In genomic region chr6:90435195-90435618, GRCm38 (mm10) we compare ENCODE assay signal across 8 mouse cellular contexts. TPM values are rescaled to one million over a fixed set of nuclear protein-coding genes. Genes with fewer than 3 reads are reported as not detected.
DNase-seq lines count a peak whose midpoint lies in the region; ATAC-seq lines count a peak whose summit lies in the region.

No protein-coding gene starts in this region.

- 17% methylated on average over 11 of the region's 11 CpGs for WGBS in embryonic facial prominence, embryonic 10.5 days
- WGBS in kidney, embryonic 16.5 days, result 19% methylated on average over 11 of the region's 11 CpGs
- WGBS in stomach, embryonic 14.5 days, result 18% methylated on average over 11 of the region's 11 CpGs

- ATAC-seq in kidney, embryonic 16.5 days (ENCODE audit: low FRiP score, low TSS enrichment), result peak; percentile 82
- ATAC-seq in monocyte, adult 5-6 weeks (replicated peaks; ENCODE audit: insufficient number of reproducible peaks, low FRiP score, low TSS enrichment, poor library complexity, severe bottlenecking), result 0 out of 2 replicates have a peak, but pooled peaks have one; percentile 40
- ATAC-seq in stomach, embryonic 14.5 days (ENCODE audit: insufficient number of reproducible peaks, insufficient read depth, low FRiP score, low read depth), result peak; percentile 84

- H3K9ac ChIP-seq in kidney, embryonic 16.5 days (replicated peaks; ENCODE audit: low read length), result no peak overlapping the region
- H3K9ac ChIP-seq in stomach, embryonic 14.5 days (replicated peaks; ENCODE audit: low read depth, low read length), result no peak overlapping the region

- 0 out of 2 replicates have a peak, but pooled peaks cover 3% of the 10 kb centered on the region for H3K9me3 ChIP-seq in embryonic facial prominence, embryonic 10.5 days
- 0 out of 2 replicates have a peak, but pooled peaks cover 5% of the 10 kb centered on the region for H3K9me3 ChIP-seq in kidney, embryonic 16.5 days (ENCODE audit: low read length)
- no peaks in the 10 kb centered on the region for H3K9me3 ChIP-seq in stomach, embryonic 14.5 days (ENCODE audit: control insufficient read depth, low read depth, low read length)

- H3K4me1 ChIP-seq in embryonic facial prominence, embryonic 10.5 days, result peaks cover 3% of the 10 kb centered on the region; the same call in 1 of the 2 replicates
- H3K4me1 ChIP-seq in kidney, embryonic 16.5 days (ENCODE audit: insufficient read depth, low read length), result no peaks in the 10 kb centered on the region
- no peaks in the 10 kb centered on the region for H3K4me1 ChIP-seq in stomach, embryonic 14.5 days (ENCODE audit: control insufficient read depth, insufficient read depth, low read length)

- no peak overlapping the region for H3K4me2 ChIP-seq in kidney, embryonic 16.5 days (replicated peaks; ENCODE audit: low read depth, low read length)
- H3K4me2 ChIP-seq in stomach, embryonic 14.5 days (replicated peaks; ENCODE audit: low read depth, low read length), result no peak overlapping the region

- H3K36me3 ChIP-seq in embryonic facial prominence, embryonic 10.5 days (replicated peaks), result no peaks in the 10 kb centered on the region
- H3K36me3 ChIP-seq in kidney, embryonic 16.5 days (ENCODE audit: insufficient read depth, low read length), result no peaks in the 10 kb centered on the region
- H3K36me3 ChIP-seq in stomach, embryonic 14.5 days (ENCODE audit: control insufficient read depth, insufficient read depth, low read length), result no peaks in the 10 kb centered on the region

- 0 out of 2 replicates have a peak, but pooled peaks cover 7% of the 10 kb centered on the region for H3K27me3 ChIP-seq in embryonic facial prominence, embryonic 10.5 days (replicated peaks; ENCODE audit: low read depth, poor library complexity, severe bottlenecking)
- no peaks in the 10 kb centered on the region for H3K27me3 ChIP-seq in kidney, embryonic 16.5 days (ENCODE audit: insufficient read depth, low read length)
- H3K27me3 ChIP-seq in stomach, embryonic 14.5 days (ENCODE audit: control insufficient read depth, insufficient read depth, low read length), result no peaks in the 10 kb centered on the region

- H3K27ac ChIP-seq in embryonic facial prominence, embryonic 10.5 days (replicated peaks), result no peak overlapping the region
- no peak overlapping the region for H3K27ac ChIP-seq in kidney, embryonic 16.5 days (ENCODE audit: low read length)
- H3K27ac ChIP-seq in stomach, embryonic 14.5 days (ENCODE audit: low read length), result no peak overlapping the region

- H3K4me3 ChIP-seq in embryonic facial prominence, embryonic 10.5 days, result no peak overlapping the region
- H3K4me3 ChIP-seq in kidney, embryonic 16.5 days (ENCODE audit: low read length), result no peak overlapping the region
- no peak overlapping the region for H3K4me3 ChIP-seq in stomach, embryonic 14.5 days (ENCODE audit: low read depth, low read length)

- DNase-seq in 416B (ENCODE audit: low read depth) (peak; percentile 45), liver (peak; percentile 75)
- DNase-seq in adrenal gland, postnatal 10 days, result peak; percentile 91
- peak; percentile 80 for DNase-seq in embryonic facial prominence, embryonic 10.5 days (ENCODE audit: low spot score)
- peak; percentile 67 for DNase-seq in heart, adult 8-10 months (ENCODE audit: low spot score)

RNA-seq across cellular contexts. Expression of gene Cfap100, which starts 6.6 kb away (rescaled TPM):
- total RNA-seq in adrenal gland, postnatal 10 days (2021), result under 1 TPM; 0.58 to 0.90 TPM
- polyA plus RNA-seq in embryonic facial prominence, embryonic 10.5 days (2016; fragmentation: Nextera tagmentation; extraction: Ambion mirVana), result 0.76 and 0.99 TPM in 2 replicates
- under 1 TPM in 2 of 4 experiments, not detected in 2; 0.22 to 0.90 TPM for total RNA-seq in heart, adult 8-10 months (2022)
- 0.49 and 0.62 TPM in 2 replicates for polyA plus RNA-seq in kidney, embryonic 16.5 days (2015; fragmentation: Nextera tagmentation; extraction: Ambion mirVana)
- total RNA-seq in monocyte, adult 5-6 weeks (2017), result not detected in 3 replicates
- 0.61 and 0.71 TPM in 2 replicates for polyA plus RNA-seq in stomach, embryonic 14.5 days (2014; fragmentation: Nextera tagmentation; extraction: Ambion mirVana)

RNA-seq across cellular contexts. Expression of gene Klf15, which starts 27.2 kb away (rescaled TPM):
- total RNA-seq in adrenal gland, postnatal 10 days (2021), result 10 to 100 TPM; 14.8 to 42.1 TPM
- polyA plus RNA-seq in embryonic facial prominence, embryonic 10.5 days (2016; fragmentation: Nextera tagmentation; extraction: Ambion mirVana), result 6.4 and 7.5 TPM in 2 replicates
- 10 to 100 TPM; 55.7 to 79.2 (median 65.3) TPM for total RNA-seq in heart, adult 8-10 months (2022)
- polyA plus RNA-seq in kidney, embryonic 16.5 days (2015; fragmentation: Nextera tagmentation; extraction: Ambion mirVana), result 16.1 TPM in 2 replicates
- not detected in 3 replicates for total RNA-seq in monocyte, adult 5-6 weeks (2017)
- polyA plus RNA-seq in stomach, embryonic 14.5 days (2014; fragmentation: Nextera tagmentation; extraction: Ambion mirVana), result 3.8 and 4.8 TPM in 2 replicates

RNA-seq across cellular contexts. Expression of gene Aldh1l1, which starts 51.0 kb away (rescaled TPM):
- 10 to 100 TPM; 51.9 to 95.0 TPM for total RNA-seq in adrenal gland, postnatal 10 days (2021)
- 1.5 and 2.1 TPM in 2 replicates for polyA plus RNA-seq in embryonic facial prominence, embryonic 10.5 days (2016; fragmentation: Nextera tagmentation; extraction: Ambion mirVana)
- 1 to 10 TPM; 1.8 to 5.1 (median 3.7) TPM for total RNA-seq in heart, adult 8-10 months (2022)
- polyA plus RNA-seq in kidney, embryonic 16.5 days (2015; fragmentation: Nextera tagmentation; extraction: Ambion mirVana), result 21.1 and 23.4 TPM in 2 replicates
- 0.68 to 2.9 TPM in 2 of 3 replicates, not detected in the other for total RNA-seq in monocyte, adult 5-6 weeks (2017)
- polyA plus RNA-seq in stomach, embryonic 14.5 days (2014; fragmentation: Nextera tagmentation; extraction: Ambion mirVana), result 2.5 and 4.3 TPM in 2 replicates

Comparison
In these comparisons a context has a peak if more than half of its experiments do, and no peak if none do; other contexts are left out.
1. RNA of gene Klf15, which starts 27.2 kb away (total RNA-seq): 55.7 to 79.2 TPM in heart, adult 8-10 months and 14.8 to 42.1 TPM in adrenal gland, postnatal 10 days; not detected in monocyte, adult 5-6 weeks; every median in the first group is over 10 times any median in the second.
2. RNA of gene Aldh1l1, which starts 51.0 kb away (total RNA-seq): 51.9 to 95.0 TPM in adrenal gland, postnatal 10 days; 1.8 to 5.1 TPM in heart, adult 8-10 months and 0.68 to 2.9 TPM in monocyte, adult 5-6 weeks; every median in the first group is over 4 times any median in the second.
3. Peak in every context shown above with its lines, with median percentiles within 50 percentile points of each other: DNase-seq and ATAC-seq.